Mouse (Mus musculus) intestine, postnatal 0 days (tissue): Measurements from ENCODE around the gene Gm21915. TPM values are rescaled to one million over a fixed set of nuclear protein-coding genes. Genes with fewer than 3 reads are reported as not detected.

ENCODE experiments used
- ATAC-seq: fragments of 200-750 bp; cut with Nextera tagmentation; 2 replicates; pipeline ENCODE4 v1.8.0; 2017; ENCODE audit warnings: mild to moderate bottlenecking, moderate TSS enrichment, moderate library complexity
- H3K27ac ChIP-seq: fragments of 300-500 bp; sonication (generic); 2 replicates; pipeline ENCODE4 v1.5.1; 2014; ENCODE audit warnings: mild to moderate bottlenecking, low read depth, low read length, moderate library complexity
- H3K27me3 ChIP-seq: fragments of 300-500 bp; sonication (generic); replicated peaks from 2 replicates; pipeline ENCODE4 v1.6.1; 2014; ENCODE audit warnings: low read length, mixed read lengths; ENCODE audit not compliant: control insufficient read depth, insufficient read depth
- H3K36me3 ChIP-seq: fragments of 300-500 bp; sonication (generic); 2 replicates; pipeline ENCODE4 v1.6.1; 2014; ENCODE audit warnings: mild to moderate bottlenecking, moderate library complexity; ENCODE audit not compliant: control insufficient read depth, insufficient read depth
- H3K4me1 ChIP-seq: fragments of 300-500 bp; sonication (generic); replicated peaks from 2 replicates; pipeline ENCODE4 v1.6.1; 2014; ENCODE audit warnings: antibody characterized with exemption, low read length, mixed read lengths; ENCODE audit not compliant: control insufficient read depth, insufficient read depth
- H3K4me2 ChIP-seq: fragments of 300-500 bp; sonication (generic); replicated peaks from 2 replicates; pipeline ENCODE4 v1.6.1; 2014; ENCODE audit warnings: low read depth, mild to moderate bottlenecking, moderate library complexity
- H3K4me3 ChIP-seq: fragments of 300-500 bp; sonication (generic); 2 replicates; pipeline ENCODE4 v1.5.1; 2014; ENCODE audit warnings: low read depth, low read length
- H3K9ac ChIP-seq: fragments of 300-500 bp; sonication (generic); 2 replicates; pipeline ENCODE4 v1.6.1; 2014; ENCODE audit warnings: mild to moderate bottlenecking, low read depth, low read length
- H3K9me3 ChIP-seq: fragments of 300-500 bp; sonication (generic); 2 replicates; pipeline ENCODE4 v1.6.1; 2016; ENCODE audit warnings: mixed run types; ENCODE audit not compliant: control insufficient read depth
- CTCF ChIP-seq: sonication (generic); IDR thresholded peaks from 2 replicates; pipeline ENCODE4 v1.5.1; 2016; ENCODE audit warnings: low read depth, mild to moderate bottlenecking, control low read depth, antibody characterized with exemption, moderate library complexity
- WGBS: fragments of 180-500 bp; shearing (Covaris S2); extraction: QIAGEN DNeasy Blood & Tissue Kit; methylation state at CpG from one replicate; pipeline ENCODE4 v1.1.7; 2014; 5-methylcytosine and 5-hydroxymethylcytosine counted together
- polyA plus RNA-seq: library from polyadenylated mRNA; unstranded; fragments of >200 nt; fragmentation: Nextera tagmentation; extraction: Ambion mirVana; gene quantifications from 2 replicates; pipeline ENCODE4 v1.2.1, GENCODE M21; 2015

The Gm21915 gene
- polyA plus RNA-seq, 1 experiment from 2014 or later = not detected

DNA sequence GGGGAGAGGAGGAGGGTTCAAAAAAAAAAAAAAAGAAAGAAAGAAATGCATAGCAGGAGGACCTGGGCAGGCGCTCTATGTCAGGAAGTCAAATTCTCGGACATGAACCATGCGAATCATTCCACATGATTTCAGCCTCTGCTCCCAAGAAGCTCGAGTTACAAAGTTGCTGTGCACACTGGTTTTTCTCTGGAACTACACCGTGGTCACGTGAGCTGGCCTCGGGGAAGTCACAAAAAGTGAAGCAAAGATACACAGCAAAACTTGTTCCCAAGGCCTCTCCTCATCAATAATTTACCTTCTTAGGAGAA, 47.4 kb downstream of the Gm21915 start:
- no peak overlapping the region for H3K9ac ChIP-seq
- H3K27me3 ChIP-seq = no peaks in the 10 kb centered on the region
- ATAC-seq = no peak
- TF ChIP-seq CTCF = no peak
- WGBS = 26% methylated on average over 7 of the region's 7 CpGs
- no peak overlapping the region for H3K27ac ChIP-seq
- no peaks in the 10 kb centered on the region for H3K4me1 ChIP-seq
- no peak overlapping the region for H3K4me3 ChIP-seq
- no peaks in the 10 kb centered on the region for H3K9me3 ChIP-seq
- H3K4me2 ChIP-seq = no peak overlapping the region
- no peaks in the 10 kb centered on the region for H3K36me3 ChIP-seq

Other genes starting within 250 kb of the Gm21915 start
- 15.2 and 18.6 TPM in 2 replicates for gene Gramd1b, start 139.2 kb upstream of the Gm21915 start, polyA plus RNA-seq
- gene Clmp, start 15.3 kb downstream of the Gm21915 start, polyA plus RNA-seq = 23.0 and 25.2 TPM in 2 replicates
- gene Hspa8, start 130.4 kb downstream of the Gm21915 start, polyA plus RNA-seq = 1,042 and 1,135 TPM in 2 replicates
- gene Bsx, start 203.5 kb downstream of the Gm21915 start, polyA plus RNA-seq = not detected in 2 replicates